Mouse (Mus musculus) kidney, postnatal 0 days (tissue): ENCODE results near the gene Csnk2a1. TPM values are rescaled to one million over a fixed set of nuclear protein-coding genes. Genes with fewer than 3 reads are reported as not detected.

Experiments used
- ATAC-seq: fragments of 200-750 bp; cut with Nextera tagmentation; replicated peaks from 2 replicates; pipeline ENCODE4 v1.8.0; 2017; ENCODE audit warnings: low read depth, moderate number of reproducible peaks, moderate TSS enrichment, moderate library complexity; ENCODE audit not compliant: low FRiP score
- DNase-seq: peaks from one replicate; pipeline ENCODE4 v3.0.0-alpha.2; 2016; ENCODE audit warnings: low spot score
- H3K27ac ChIP-seq: fragments of 300-500 bp; sonication (generic); 2 replicates; pipeline ENCODE4 v1.5.1; 2014; ENCODE audit warnings: mild to moderate bottlenecking
- H3K27me3 ChIP-seq: fragments of 300-500 bp; sonication (generic); 2 replicates; pipeline ENCODE4 v1.6.1; 2014; ENCODE audit warnings: low read length, mixed read lengths; ENCODE audit not compliant: insufficient read depth
- H3K36me3 ChIP-seq: fragments of 300-500 bp; sonication (generic); 2 replicates; pipeline ENCODE4 v1.6.1; 2014; ENCODE audit warnings: low read length, mixed read lengths; ENCODE audit not compliant: insufficient read depth
- H3K4me1 ChIP-seq: fragments of 300-500 bp; sonication (generic); replicated peaks from 2 replicates; pipeline ENCODE4 v1.6.1; 2014; ENCODE audit warnings: antibody characterized with exemption, low read length, mixed read lengths; ENCODE audit not compliant: insufficient read depth
- H3K4me2 ChIP-seq: fragments of 300-500 bp; sonication (generic); 2 replicates; pipeline ENCODE4 v1.6.1; 2014; ENCODE audit warnings: mild to moderate bottlenecking, low read length, moderate library complexity, mixed read lengths
- H3K4me3 ChIP-seq: fragments of 300-500 bp; sonication (generic); replicated peaks from 2 replicates; pipeline ENCODE4 v1.5.1; 2014; ENCODE audit warnings: low read depth, low read length
- H3K9ac ChIP-seq: fragments of 300-500 bp; sonication (generic); 2 replicates; pipeline ENCODE4 v1.6.1; 2014; ENCODE audit warnings: low read depth, low read length
- H3K9me3 ChIP-seq: fragments of 300-500 bp; sonication (generic); replicated peaks from 2 replicates; pipeline ENCODE4 v1.6.1; 2016; ENCODE audit warnings: low read length, inconsistent platforms, mixed read lengths
- CTCF ChIP-seq: IDR thresholded peaks from 2 replicates; pipeline ENCODE4 v1.5.1; 2016; ENCODE audit warnings: antibody characterized with exemption, low read depth, mild to moderate bottlenecking, moderate library complexity
- WGBS: fragments of 180-500 bp; shearing (Covaris S2); extraction: QIAGEN DNeasy Blood & Tissue Kit; methylation state at CpG from one replicate; pipeline ENCODE4 v1.1.7; 2014; 5-methylcytosine and 5-hydroxymethylcytosine counted together
- polyA plus RNA-seq: library from polyadenylated mRNA; unstranded; fragments of >200 nt; fragmentation: Nextera tagmentation; extraction: Ambion mirVana; gene quantifications from 2 replicates; pipeline ENCODE4 v1.2.1, GENCODE M21; 2015

Gene Csnk2a1
- polyA plus RNA-seq, 1 experiment from 2014 or later: 83.1 TPM

GRCm38 (mm10) chr2:152293727-152294475 lies 67.3 kb downstream of the Csnk2a1 start, which contains the start of gene Tbc1d20:
Gene Tbc1d20 (plus strand): TSS chr2:152293828.
- no peaks in the 10 kb centered on the region for H3K9me3 ChIP-seq
- peak within 1 kb of the TSS; percentile 82 for H3K27ac ChIP-seq
- TF ChIP-seq CTCF: no peak
- H3K27me3 ChIP-seq: no peaks in the 10 kb centered on the region
- 0 out of 2 replicates have a peak, but pooled peaks cover 6% of the 10 kb centered on the region for H3K4me1 ChIP-seq
- DNase-seq (peak; percentile 92), ATAC-seq (peak; percentile 97)
- under 1% methylated on average over 63 of the region's 70 CpGs for WGBS
- H3K4me3 ChIP-seq: peak within 1 kb of the TSS; percentile 76
- H3K4me2 ChIP-seq: peak within 1 kb of the TSS; percentile 61
- peak within 1 kb of the TSS; percentile 76 for H3K9ac ChIP-seq
- no peaks in the 10 kb centered on the region for H3K36me3 ChIP-seq

GRCm38 (mm10) chr2:152294541-152294940 lies 67.9 kb downstream of the Csnk2a1 start:
- no peaks in the 10 kb centered on the region for H3K36me3 ChIP-seq
- TF ChIP-seq CTCF: no peak
- H3K9ac ChIP-seq: peak overlapping the region; percentile 76
- no peaks in the 10 kb centered on the region for H3K27me3 ChIP-seq
- 28% methylated on average over 5 of the region's 5 CpGs for WGBS
- H3K4me3 ChIP-seq: peak overlapping the region; percentile 76
- H3K4me1 ChIP-seq: 0 out of 2 replicates have a peak, but pooled peaks cover 6% of the 10 kb centered on the region
- H3K9me3 ChIP-seq: no peaks in the 10 kb centered on the region
- peak overlapping the region; percentile 61 for H3K4me2 ChIP-seq
- ATAC-seq (no peak), DNase-seq (no peak)
- H3K27ac ChIP-seq: no peak overlapping the region

- no peak overlapping the region for H3K9ac ChIP-seq
- WGBS: 79% methylated on average over 2 of the region's 2 CpGs
- H3K4me3 ChIP-seq: no peak overlapping the region
- DNase-seq (no peak), ATAC-seq (no peak)
- no peak overlapping the region for H3K4me2 ChIP-seq
- H3K4me1 ChIP-seq: no peaks in the 10 kb centered on the region
- peaks cover 44% of the 10 kb centered on the region for H3K36me3 ChIP-seq
- H3K27ac ChIP-seq: no peak overlapping the region
- no peaks in the 10 kb centered on the region for H3K27me3 ChIP-seq
- no peak for TF ChIP-seq CTCF
- H3K9me3 ChIP-seq: no peaks in the 10 kb centered on the region
Measured at GRCm38 (mm10) chr2:152302862-152303261, 76.2 kb downstream of the Csnk2a1 start.

- no peak overlapping the region for H3K9ac ChIP-seq
- no peaks in the 10 kb centered on the region for H3K27me3 ChIP-seq
- TF ChIP-seq CTCF: no peak
- ATAC-seq: no peak
- H3K9me3 ChIP-seq: no peaks in the 10 kb centered on the region
- H3K4me1 ChIP-seq: no peaks in the 10 kb centered on the region
- WGBS: 51% methylated on average over 5 of the region's 5 CpGs
- DNase-seq: peak; percentile 2
- no peak overlapping the region for H3K4me2 ChIP-seq
- no peak overlapping the region for H3K27ac ChIP-seq
- H3K36me3 ChIP-seq: peaks cover 53% of the 10 kb centered on the region
- H3K4me3 ChIP-seq: no peak overlapping the region
Measured at GRCm38 (mm10) chr2:152303781-152304180, 77.1 kb downstream of the Csnk2a1 start.

- peaks cover 66% of the 10 kb centered on the region for H3K36me3 ChIP-seq
- 96% methylated on average over 6 of the region's 6 CpGs for WGBS
- H3K27ac ChIP-seq: no peak overlapping the region
- DNase-seq (no peak), ATAC-seq (no peak)
- no peaks in the 10 kb centered on the region for H3K9me3 ChIP-seq
- H3K4me3 ChIP-seq: no peak overlapping the region
- no peak for TF ChIP-seq CTCF
- H3K4me1 ChIP-seq: no peaks in the 10 kb centered on the region
- H3K4me2 ChIP-seq: no peak overlapping the region
- H3K9ac ChIP-seq: no peak overlapping the region
- no peaks in the 10 kb centered on the region for H3K27me3 ChIP-seq
Measured at GRCm38 (mm10) chr2:152305480-152305879, 78.8 kb downstream of the Csnk2a1 start.

GRCm38 (mm10) chr2:152307186-152307585 lies 80.5 kb downstream of the Csnk2a1 start:
- Histone ChIP-seq H3K4me3 (no peak overlapping the region), H3K9me3 (no peaks in the 10 kb centered on the region), H3K9ac (no peak overlapping the region), H3K4me2 (no peak overlapping the region), H3K27ac (no peak overlapping the region), H3K36me3 (peaks cover 76% of the 10 kb centered on the region), H3K27me3 (no peaks in the 10 kb centered on the region), H3K4me1 (no peaks in the 10 kb centered on the region)
- WGBS: 92% methylated on average over 3 of the region's 3 CpGs
- TF ChIP-seq CTCF: no peak
- ATAC-seq: no peak
- no peak for DNase-seq
